Mouse (Mus musculus): ENCODE results near the gene Casp9.

DNA sequence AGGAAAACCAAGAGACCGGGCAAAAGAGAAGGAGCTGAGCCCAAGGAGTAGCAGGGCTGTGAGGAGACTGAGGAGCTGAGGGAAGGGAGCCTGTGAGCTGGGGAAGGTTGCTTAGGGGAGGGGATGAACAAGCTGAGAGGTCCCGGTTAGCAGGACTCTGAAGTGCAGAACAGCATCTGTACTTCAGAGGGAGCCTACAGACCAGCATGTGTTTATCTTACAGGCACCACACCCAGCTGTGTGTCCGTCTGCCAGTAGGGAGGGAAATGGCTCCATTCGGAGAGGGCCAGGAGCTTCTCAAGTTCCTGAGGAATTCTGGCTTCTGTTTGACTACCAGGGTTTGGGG, 41.4 kb upstream of the Casp9 start:
- TF ChIP-seq POLR2A (IDR thresholded peaks at IDR 0.05; ENCODE audit: insufficient read depth, low read depth, low read length): no peak
- TF ChIP-seq CTCF (IDR thresholded peaks at IDR 0.05; ENCODE audit: insufficient read depth, low read depth, low read length): no peak
